Mouse (Mus musculus) MEL (cell line): ENCODE data around the gene Gpr149.

Experiments used
- CTCF ChIP-seq, 3 experiments: IDR thresholded peaks in 2 of 3; conservative IDR thresholded peaks in 1 of 3; 2 replicates each; pipeline ENCODE4 v1.5.1; 2011 to 2012; ENCODE audit warnings: low read length in 3 of 3, low read depth in 2 of 3, mild to moderate bottlenecking in 2 of 3, improper control_type of control experiment in 1 of 3, inconsistent platforms in 1 of 3, mixed read lengths in 1 of 3, moderate library complexity in 1 of 3; ENCODE audit not compliant: control insufficient read depth in 1 of 3, insufficient read depth in 1 of 3, poor library complexity in 1 of 3, severe bottlenecking in 1 of 3
- MAX ChIP-seq: IDR thresholded peaks from 2 replicates; pipeline ENCODE4 v1.6.1; 2011; ENCODE audit warnings: low read length, improper control_type of control experiment
- POLR2A ChIP-seq, 2 experiments: IDR thresholded peaks; 2 replicates each; pipeline ENCODE4 v1.6.1; 2011 to 2012; ENCODE audit warnings: low read length in 2 of 2, mild to moderate bottlenecking in 2 of 2, control low read depth in 1 of 2, improper control_type of control experiment in 1 of 2, low read depth in 1 of 2, moderate library complexity in 1 of 2; ENCODE audit not compliant: control insufficient read depth in 1 of 2, insufficient read depth in 1 of 2, poor library complexity in 1 of 2
- RCOR1 ChIP-seq: IDR thresholded peaks from 2 replicates; pipeline ENCODE4 v1.6.1; 2012; ENCODE audit warnings: low read depth, mild to moderate bottlenecking, inconsistent platforms, low read length, improper control_type of control experiment

- TF ChIP-seq MAX: no peak
- TF ChIP-seq CTCF (IDR thresholded peaks at IDR 0.05 in 2 of 3, conservative IDR thresholded peaks at IDR 0.05 in 1 of 3; ENCODE audit: control insufficient read depth in 1 of 3, insufficient read depth in 1 of 3, low read depth in 2 of 3, low read length in 3 of 3, poor library complexity in 1 of 3, severe bottlenecking in 1 of 3): no peak
- TF ChIP-seq RCOR1: no peak
- no peak for TF ChIP-seq POLR2A (IDR thresholded peaks at IDR 0.05; ENCODE audit: control insufficient read depth in 1 of 2, insufficient read depth in 1 of 2, low read depth in 1 of 2, low read length in 2 of 2, poor library complexity in 1 of 2)
Measured at GRCm38 (mm10) chr3:62603231-62604046, 1.5 kb downstream of the Gpr149 start.
